Mouse (Mus musculus) mouse trophoblast stem cell (cell line): ENCODE data around the gene Ppp1r15b.

Experiments used
- in situ Hi-C, 2 experiments: fragments of 300-500 bp; cut with MseI, MboI; formaldehyde crosslinking; loops; 2 replicates in 1 of 2; 3 replicates in 1 of 2; pipeline ENCODE4 v1.15.1; 2025

Ppp1r15b gene

DNA sequence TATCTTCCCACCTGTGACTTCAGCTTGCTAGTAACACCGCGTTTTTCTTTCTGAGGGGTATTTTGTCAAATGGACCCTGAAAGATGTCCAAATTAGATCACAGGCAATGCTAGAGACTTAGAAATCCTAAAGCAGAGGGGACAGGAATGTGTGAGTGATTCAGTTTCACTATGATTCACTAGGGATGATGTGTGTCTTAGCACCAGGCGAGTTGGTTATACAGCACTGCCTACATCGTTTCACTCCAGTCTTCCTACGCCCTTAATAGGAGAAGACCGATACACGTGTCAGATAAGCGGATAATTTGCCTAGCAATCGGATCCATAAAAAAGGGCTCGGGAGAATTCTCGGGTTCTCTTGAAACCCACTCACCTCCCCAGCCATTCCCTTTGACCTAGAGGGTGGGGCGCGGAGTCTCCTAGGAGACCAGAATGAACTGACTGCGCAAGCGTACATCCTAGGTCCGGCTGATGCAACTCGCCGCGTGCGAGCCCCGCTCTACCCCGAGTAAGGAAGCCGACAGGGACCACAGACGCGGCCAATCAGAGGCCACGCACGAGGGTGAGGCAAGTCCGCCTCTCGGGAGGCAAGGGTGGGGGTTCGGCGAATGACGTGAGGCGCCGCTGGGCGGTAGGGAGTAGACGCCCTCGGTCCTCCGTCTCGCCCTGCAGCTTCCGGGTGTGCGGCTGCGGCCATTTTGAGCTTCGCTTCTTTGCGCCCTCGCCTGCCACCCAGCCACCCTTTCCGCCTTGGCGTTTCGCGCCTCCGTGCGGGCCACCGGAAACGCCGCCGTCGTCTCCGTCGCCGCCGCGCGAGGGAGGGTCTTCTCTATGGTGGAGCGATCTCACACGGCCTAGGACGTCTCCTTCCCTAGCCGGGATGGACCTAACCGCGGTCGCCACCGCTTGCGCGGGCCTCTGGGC, at the start of gene Ppp1r15b:
Gene Ppp1r15b (plus strand): TSS at position 506 of the 923 bp plus-strand sequence.
- in situ Hi-C loops: loop anchor here in 1 of 2 experiments (10.0 kb wide), 1 partner anchor 86 kb away; the partner anchor contains the start of gene Pik3c2b

GRCm38 (mm10) chr1:133083003-133083546, 47.9 kb upstream of the Ppp1r15b start:
- in situ Hi-C loops: no loop called here

GRCm38 (mm10) chr1:133083942-133084625, 46.9 kb upstream of the Ppp1r15b start:
- in situ Hi-C loops: no loop called here

- in situ Hi-C loops: loop anchor here (5.0 kb wide), 1 partner anchor 33 kb away; no protein-coding TSS in a partner anchor
Measured at GRCm38 (mm10) chr1:133084708-133085416, 46.1 kb upstream of the Ppp1r15b start.

DNA sequence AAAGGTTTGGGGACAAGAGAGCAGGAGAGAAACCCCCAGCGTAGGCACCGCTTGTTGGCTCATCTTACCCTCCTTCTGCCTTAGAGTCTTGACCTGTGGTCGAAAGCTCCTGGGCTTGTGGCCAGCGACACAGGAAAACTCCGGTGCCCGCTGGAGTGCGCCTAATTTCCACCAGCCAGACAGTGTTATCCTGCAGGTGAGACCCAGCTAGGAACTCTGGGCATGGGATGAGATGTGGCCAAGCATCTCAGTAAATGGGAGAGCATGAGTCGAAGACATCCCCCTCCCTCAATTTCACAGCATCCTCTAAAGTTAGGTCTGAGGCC, 45.6 kb upstream of the Ppp1r15b start:
- in situ Hi-C loops: loop anchor here (5.0 kb wide), 1 partner anchor 33 kb away; no protein-coding TSS in a partner anchor

DNA sequence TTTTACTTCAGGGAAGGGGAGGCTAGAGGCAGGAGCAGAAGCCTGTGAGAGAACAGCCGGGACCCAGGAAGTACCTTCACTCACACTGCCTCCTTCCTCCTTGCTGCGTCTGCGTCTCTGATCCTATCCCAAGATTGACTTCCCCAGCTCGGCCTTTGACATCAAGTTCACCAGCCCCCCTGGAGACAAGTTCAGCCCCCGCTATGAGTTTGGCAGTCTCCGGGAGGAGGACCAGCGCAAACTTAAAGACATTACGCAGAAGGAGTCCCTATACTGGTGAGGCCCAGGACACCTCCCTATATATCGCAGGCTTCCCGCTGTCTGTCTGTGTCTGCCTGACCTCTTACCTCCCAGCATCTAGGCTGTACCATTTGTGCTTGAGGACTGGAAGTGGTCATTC, 44.1 kb upstream of the Ppp1r15b start:
- in situ Hi-C loops: loop anchor here (5.0 kb wide), 1 partner anchor 35 kb away; no protein-coding TSS in a partner anchor

DNA sequence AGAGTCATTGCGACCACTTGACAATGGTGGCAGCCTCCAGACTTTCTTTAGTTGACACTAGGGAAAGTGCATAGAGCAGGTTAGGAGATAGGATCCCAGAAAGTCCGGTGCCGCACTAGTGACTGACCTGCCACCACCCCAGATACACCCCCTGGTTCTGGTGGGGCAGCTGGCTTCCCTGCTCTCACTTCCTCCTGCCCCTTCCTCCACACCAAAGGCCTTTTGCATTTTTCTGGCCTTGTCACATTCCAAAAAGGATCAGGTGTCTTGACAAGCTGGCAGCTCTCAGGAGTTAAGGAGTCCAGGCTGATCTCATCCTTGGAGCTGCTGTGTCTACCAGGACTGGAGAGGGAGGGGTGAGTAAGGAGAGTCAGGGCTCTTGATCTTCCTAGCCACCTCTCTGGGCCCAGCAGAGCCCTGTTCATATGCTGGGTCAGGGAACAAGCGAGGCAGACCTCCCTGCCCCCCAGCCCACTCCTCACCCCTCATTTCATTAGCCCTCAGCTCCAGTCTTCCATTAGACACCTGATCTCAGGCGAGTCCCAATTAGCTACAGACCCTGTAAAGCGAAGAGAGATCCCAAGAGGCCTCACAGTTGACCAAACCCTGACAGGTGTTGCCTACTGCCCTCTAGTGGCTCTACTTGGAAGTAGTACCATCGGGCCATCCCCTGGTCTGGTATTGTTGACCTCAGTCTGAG, 43.6 kb upstream of the Ppp1r15b start:
- in situ Hi-C loops: loop anchor here (5.0 kb wide), 1 partner anchor 35 kb away; no protein-coding TSS in a partner anchor

DNA sequence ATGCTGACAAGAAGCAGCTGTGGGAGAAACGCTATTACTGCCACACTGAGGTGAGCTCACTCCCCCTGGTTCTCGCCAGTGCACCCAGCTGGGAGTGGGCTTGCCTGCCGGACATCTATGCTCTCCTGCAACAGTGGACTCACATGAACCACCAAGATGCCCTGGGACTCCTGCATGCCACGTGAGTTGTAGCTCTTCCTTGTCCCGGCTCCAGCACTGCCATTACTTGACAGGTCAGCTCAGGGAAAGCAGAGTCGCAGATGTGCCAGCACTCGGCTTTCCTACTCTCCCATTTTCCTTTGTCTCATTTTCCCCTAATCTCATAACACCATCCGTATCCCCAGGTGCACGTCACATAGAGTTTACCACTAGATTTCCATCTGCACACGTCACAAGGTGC, 42.7 kb upstream of the Ppp1r15b start:
- in situ Hi-C loops: loop anchor here (5.0 kb wide), 1 partner anchor 36 kb away; no protein-coding TSS in a partner anchor

DNA sequence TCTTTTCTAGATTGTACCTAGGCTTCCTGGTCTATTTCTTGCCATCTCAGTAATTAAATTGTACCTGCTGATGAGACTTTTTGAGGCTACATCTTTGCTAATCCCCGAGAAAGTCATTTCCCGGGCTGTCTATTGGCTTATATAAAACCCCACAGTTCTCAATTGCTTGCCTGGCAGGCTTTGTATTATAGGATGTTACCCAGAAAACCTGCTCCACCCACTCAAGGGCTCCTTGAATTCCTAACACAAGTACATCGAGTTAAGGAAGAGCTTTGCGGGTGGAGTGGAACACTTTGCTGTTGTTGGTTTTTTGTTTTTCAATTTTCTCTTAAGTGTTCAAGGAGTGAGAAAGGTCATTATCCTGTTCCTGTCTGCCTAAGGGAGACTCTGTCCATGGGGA, 41.5 kb upstream of the Ppp1r15b start:
- in situ Hi-C loops: loop anchor here (5.0 kb wide), 1 partner anchor 37 kb away; no protein-coding TSS in a partner anchor

- in situ Hi-C loops: no loop called here
Measured at GRCm38 (mm10) chr1:133090641-133091040, 40.3 kb upstream of the Ppp1r15b start.

DNA sequence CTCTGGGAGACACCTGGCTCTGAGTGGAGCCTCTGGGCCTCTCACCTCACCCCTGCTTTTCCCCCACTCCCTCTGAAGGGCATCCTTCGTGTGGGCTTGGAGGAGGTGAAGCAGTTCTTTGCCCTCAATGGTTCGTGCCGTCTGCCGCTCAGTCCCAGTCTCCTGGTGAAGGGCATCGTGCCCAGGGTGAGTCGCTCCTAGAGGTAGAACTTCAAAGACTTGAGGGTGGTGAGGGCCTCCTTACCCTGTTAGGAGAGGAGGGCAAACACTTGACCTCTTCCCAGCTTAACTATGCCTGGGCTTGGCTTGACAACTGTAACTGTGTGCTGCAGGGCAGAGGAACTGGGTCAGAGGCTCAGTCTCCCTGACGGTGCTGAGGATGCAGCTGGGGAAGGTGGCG, 39.5 kb upstream of the Ppp1r15b start:
- in situ Hi-C loops: no loop called here

GRCm38 (mm10) chr1:133093719-133094118, 37.2 kb upstream of the Ppp1r15b start:
- in situ Hi-C loops: no loop called here

- in situ Hi-C loops: no loop called here
Measured at GRCm38 (mm10) chr1:133100980-133101798, 29.8 kb upstream of the Ppp1r15b start.

DNA sequence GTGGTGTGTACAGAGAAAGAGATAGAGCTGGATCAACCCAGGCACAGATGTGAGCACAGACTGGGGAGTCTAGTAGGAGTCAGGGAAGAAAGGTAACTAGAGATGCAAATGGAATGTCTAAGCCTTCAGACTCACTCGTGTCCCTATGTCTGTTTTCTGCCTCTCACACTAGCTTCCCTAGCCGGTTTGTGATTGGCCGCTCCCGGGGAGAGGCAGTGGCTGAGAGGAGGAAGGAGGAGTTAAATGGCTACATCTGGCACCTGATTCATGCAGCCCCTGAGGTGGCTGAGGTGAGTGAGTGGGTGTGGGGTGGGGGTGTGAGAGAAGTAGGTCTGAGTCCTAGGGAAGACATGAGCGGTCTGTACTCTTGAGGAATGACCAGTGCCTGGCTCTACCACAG, 28.8 kb upstream of the Ppp1r15b start:
- in situ Hi-C loops: no loop called here

DNA sequence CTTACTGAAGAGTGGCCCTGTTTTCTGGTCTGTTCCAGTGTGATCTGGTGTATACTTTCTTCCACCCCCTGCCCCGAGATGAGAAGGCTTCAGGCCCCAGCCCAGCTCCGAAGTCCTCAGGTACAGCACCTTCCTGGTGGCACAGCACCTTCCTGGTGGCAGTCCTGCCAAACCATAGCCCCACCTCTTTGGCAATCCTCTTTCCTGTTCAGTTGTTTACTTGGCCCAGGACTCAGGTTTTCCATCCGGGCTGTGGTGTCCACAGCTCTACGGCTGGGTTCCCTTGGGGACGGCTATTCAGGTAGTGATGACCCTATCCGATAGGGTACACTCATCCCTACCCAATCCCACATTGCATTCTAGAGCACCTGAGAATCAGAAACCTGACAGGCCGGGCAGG, 27.6 kb upstream of the Ppp1r15b start:
- in situ Hi-C loops: no loop called here

DNA sequence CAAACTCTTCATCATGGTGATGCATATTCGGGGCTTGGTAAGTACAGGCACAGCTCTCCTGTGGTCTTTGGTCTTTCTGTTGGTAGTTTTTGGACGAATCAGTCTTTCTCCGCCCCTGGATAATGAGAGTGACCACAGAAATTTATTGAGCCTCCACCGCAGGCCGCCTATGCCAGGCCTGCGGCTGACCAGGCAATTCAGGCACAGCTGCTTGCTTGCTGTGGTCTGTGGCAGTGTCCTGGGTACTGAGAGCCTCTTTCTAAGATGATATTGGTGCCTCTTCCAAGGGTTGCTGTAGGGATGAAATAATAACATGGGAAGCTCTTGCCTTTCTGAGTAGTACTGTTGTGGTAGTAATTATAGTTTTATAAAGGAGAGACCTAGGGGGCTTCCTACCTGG, 27.1 kb upstream of the Ppp1r15b start:
- in situ Hi-C loops: no loop called here

DNA sequence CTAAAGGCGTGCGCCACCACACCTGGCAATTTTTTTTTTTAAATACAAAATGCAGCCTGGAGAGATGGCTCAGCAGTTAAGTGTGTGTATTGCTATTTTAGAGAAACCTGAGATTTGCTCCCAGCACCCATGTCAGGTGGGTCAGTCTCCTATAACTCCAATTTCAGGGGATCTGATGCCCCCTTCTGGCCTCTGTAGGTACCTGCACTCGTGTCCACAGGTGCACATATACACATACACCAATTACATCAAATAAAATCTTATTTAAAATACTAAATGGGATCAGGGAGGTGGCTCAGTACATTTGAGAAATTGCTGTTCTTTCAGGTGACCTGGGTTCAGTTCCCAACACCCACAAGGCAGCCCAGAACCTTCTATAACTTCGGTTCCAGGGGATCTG, 14.8 kb upstream of the Ppp1r15b start:
- in situ Hi-C loops: no loop called here

DNA sequence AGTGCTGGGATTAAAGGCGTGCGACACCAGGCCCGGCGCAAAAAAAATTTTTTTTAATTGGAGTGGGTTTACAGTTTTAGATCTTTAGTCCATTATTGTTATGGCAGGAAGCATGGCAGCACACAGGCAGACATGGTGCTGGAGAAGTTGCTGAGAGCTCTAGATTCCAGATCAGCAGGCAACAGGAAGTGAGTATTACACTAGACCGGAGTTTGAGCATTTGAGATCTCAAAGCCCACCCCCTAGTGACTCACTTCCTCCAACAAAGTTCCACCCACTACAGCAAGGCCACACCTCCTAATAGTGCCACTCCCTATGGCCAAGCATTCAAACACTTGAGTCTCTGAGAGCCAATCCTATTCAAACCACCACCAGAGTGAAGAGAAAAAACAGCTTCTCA, 12.8 kb upstream of the Ppp1r15b start:
- in situ Hi-C loops: no loop called here

GRCm38 (mm10) chr1:133118844-133119243, 12.1 kb upstream of the Ppp1r15b start:
- in situ Hi-C loops: no loop called here
